In genomic region chr7:103903187-103903586, GRCm38 (mm10) we compare ENCODE assay signal across 46 mouse cellular contexts. TPM values are rescaled to one million over a fixed set of nuclear protein-coding genes. Genes with fewer than 3 reads are reported as not detected.
"Had no signal": no experiment of that assay in that cellular context is flagged by ENCODE, and none has a peak within 500 bp of the region (broad histone marks: within the 10 kb centered on the region; RNA-seq: fewer than 3 reads in every experiment).

Olfr65 (plus strand) TSS chr7:103903487.

- ATAC-seq: liver, embryonic 12.5 days; liver, postnatal 0 days; lung, postnatal 0 days; midbrain, embryonic 13.5 days; midbrain, embryonic 15.5 days; midbrain, embryonic 16.5 days had no signal

- H3K27me3 ChIP-seq: limb, embryonic 12.5 days; limb, embryonic 13.5 days; limb, embryonic 15.5 days; liver, embryonic 12.5 days; lung, embryonic 15.5 days; megakaryocyte, embryonic 14.5 days; midbrain, embryonic 12.5 days; midbrain, embryonic 13.5 days; midbrain, embryonic 15.5 days; neural tube, embryonic 12.5 days had no signal

- H3K27ac ChIP-seq: limb, embryonic 10.5 days; limb, embryonic 12.5 days; limb, embryonic 13.5 days; limb, embryonic 15.5 days; liver, embryonic 12.5 days; liver, embryonic 13.5 days; liver, embryonic 14.5 days; liver, embryonic 15.5 days; lung, embryonic 15.5 days; macrophage; midbrain, embryonic 10.5 days; midbrain, embryonic 12.5 days; midbrain, embryonic 13.5 days; midbrain, embryonic 15.5 days; neural tube, embryonic 12.5 days had no signal

- H3K4me3 ChIP-seq: limb, embryonic 10.5 days; limb, embryonic 12.5 days; limb, embryonic 13.5 days; limb, embryonic 15.5 days; liver, embryonic 12.5 days; liver, embryonic 13.5 days; liver, embryonic 15.5 days; lung, embryonic 15.5 days; megakaryocyte, embryonic 14.5 days; midbrain, embryonic 10.5 days; midbrain, embryonic 12.5 days; midbrain, embryonic 13.5 days; midbrain, embryonic 15.5 days; myocyte; neural tube, embryonic 12.5 days had no signal

- H3K4me2 ChIP-seq: limb, embryonic 12.5 days; limb, embryonic 13.5 days; limb, embryonic 15.5 days; liver, embryonic 11.5 days; liver, embryonic 12.5 days; liver, embryonic 13.5 days; liver, embryonic 15.5 days; lung, embryonic 14.5 days; lung, embryonic 15.5 days; midbrain, embryonic 11.5 days; midbrain, embryonic 12.5 days; midbrain, embryonic 13.5 days; midbrain, embryonic 15.5 days; neural tube, embryonic 12.5 days had no signal

- DNase-seq: left cerebral cortex, postnatal 4 days; liver; liver, embryonic 13.5 days; liver, postnatal 0 days; lung, adult 18-20 months; lung, adult 2 months; lung, embryonic 14.5 days; lung, postnatal 10 days; lung, postnatal 14 days; lung, postnatal 36 days; lung, postnatal 4 days; midbrain, embryonic 14.5 days had no signal

- H3K36me3 ChIP-seq: limb, embryonic 10.5 days; limb, embryonic 12.5 days; limb, embryonic 13.5 days; limb, embryonic 15.5 days; liver, embryonic 12.5 days; liver, embryonic 13.5 days; liver, embryonic 15.5 days; lung, embryonic 15.5 days; midbrain, embryonic 10.5 days; midbrain, embryonic 12.5 days; midbrain, embryonic 13.5 days; midbrain, embryonic 15.5 days; neural tube, embryonic 12.5 days had no signal

- H3K4me1 ChIP-seq: limb, embryonic 10.5 days; limb, embryonic 12.5 days; limb, embryonic 13.5 days; limb, embryonic 15.5 days; lung, embryonic 15.5 days; megakaryocyte, embryonic 14.5 days; midbrain, embryonic 10.5 days; midbrain, embryonic 12.5 days; midbrain, embryonic 13.5 days; midbrain, embryonic 15.5 days; neural tube, embryonic 12.5 days had no signal

- H3K9ac ChIP-seq: limb, embryonic 12.5 days; limb, embryonic 13.5 days; limb, embryonic 15.5 days; liver, embryonic 12.5 days; liver, embryonic 13.5 days; liver, embryonic 14.5 days; liver, embryonic 15.5 days; liver, postnatal 0 days; lung, embryonic 14.5 days; lung, embryonic 15.5 days; midbrain, embryonic 12.5 days; midbrain, embryonic 13.5 days; midbrain, embryonic 15.5 days; neural tube, embryonic 12.5 days had no signal

- H3K9me3 ChIP-seq: limb, embryonic 10.5 days; limb, embryonic 12.5 days; limb, embryonic 13.5 days; limb, embryonic 15.5 days; liver, embryonic 12.5 days; liver, embryonic 13.5 days; liver, embryonic 15.5 days; lung, embryonic 15.5 days; megakaryocyte, embryonic 14.5 days; midbrain, embryonic 10.5 days; midbrain, embryonic 12.5 days; midbrain, embryonic 13.5 days; midbrain, embryonic 15.5 days; neural tube, embryonic 12.5 days had no signal

RNA-seq across cellular contexts. Expression of gene Olfr65, which starts in this region (rescaled TPM):
- total RNA-seq: left cerebral cortex, postnatal 14 days; left cerebral cortex, postnatal 25 days; left cerebral cortex, postnatal 36 days; left cerebral cortex, postnatal 4 days; liver, adult 2 months; megakaryocyte progenitor cell, adult 5-6 weeks; megakaryocyte, adult 5-6 weeks; megakaryocyte-erythroid progenitor cell, adult 5-6 weeks; midbrain, postnatal 0 days; monocyte, adult 5-6 weeks had no signal
- polyA plus RNA-seq: limb, embryonic 10.5 days; limb, embryonic 11.5 days; limb, embryonic 12.5 days; limb, embryonic 13.5 days; limb, embryonic 14.5 days; limb, embryonic 15.5 days; liver, adult 2 months; liver, embryonic 11.5 days; liver, embryonic 12.5 days; liver, embryonic 13.5 days; liver, embryonic 14.5 days; liver, embryonic 15.5 days; liver, embryonic 16.5 days; liver, postnatal 0 days; lung, adult 2 months; lung, embryonic 14.5 days; lung, embryonic 15.5 days; lung, embryonic 16.5 days; lung, postnatal 0 days; macrophage; midbrain, embryonic 10.5 days; midbrain, embryonic 11.5 days; midbrain, embryonic 12.5 days; midbrain, embryonic 13.5 days; midbrain, embryonic 14.5 days; midbrain, embryonic 15.5 days; midbrain, embryonic 16.5 days; midbrain, postnatal 0 days; myocyte; neural tube, embryonic 11.5 days; neural tube, embryonic 12.5 days had no signal
